Mouse (Mus musculus): ENCODE results near the gene Mrps26.

DNA sequence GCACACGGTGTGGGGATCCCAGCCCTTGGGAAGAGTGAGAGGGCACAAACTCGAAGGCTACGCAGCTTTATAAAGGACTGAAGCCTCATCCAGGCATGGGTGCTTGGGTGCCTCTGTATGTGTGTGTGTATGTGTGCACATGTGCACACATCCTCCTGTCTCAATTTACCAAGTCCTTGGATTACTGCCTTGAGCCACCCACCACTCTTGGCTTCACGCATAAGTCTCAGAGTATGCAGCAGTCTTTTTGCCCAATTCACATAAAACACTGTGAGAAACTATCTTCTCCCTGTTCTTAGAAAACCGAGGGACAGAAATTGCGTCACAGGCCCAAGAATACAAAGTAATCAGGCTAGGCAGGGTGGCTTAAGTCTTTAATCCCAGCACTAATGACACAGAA lies 22.5 kb downstream of the Mrps26 start:
- TF ChIP-seq CTCF (IDR thresholded peaks at IDR 0.05; ENCODE audit: borderline replicate concordance, insufficient read depth, low read depth, low read length) = no peak
- TF ChIP-seq POLR2A (IDR thresholded peaks at IDR 0.05; ENCODE audit: borderline replicate concordance, insufficient read depth, low read length) = no peak
